Mouse (Mus musculus): ENCODE measurements around the gene 4931409K22Rik. TPM values are rescaled to one million over a fixed set of nuclear protein-coding genes. Genes with fewer than 3 reads are reported as not detected.

The 4931409K22Rik gene
- 1 to 10 TPM in 1 of 2 experiments, not detected in 1; 1.5 TPM for polyA plus RNA-seq (2017; shearing (Covaris generic))

DNA sequence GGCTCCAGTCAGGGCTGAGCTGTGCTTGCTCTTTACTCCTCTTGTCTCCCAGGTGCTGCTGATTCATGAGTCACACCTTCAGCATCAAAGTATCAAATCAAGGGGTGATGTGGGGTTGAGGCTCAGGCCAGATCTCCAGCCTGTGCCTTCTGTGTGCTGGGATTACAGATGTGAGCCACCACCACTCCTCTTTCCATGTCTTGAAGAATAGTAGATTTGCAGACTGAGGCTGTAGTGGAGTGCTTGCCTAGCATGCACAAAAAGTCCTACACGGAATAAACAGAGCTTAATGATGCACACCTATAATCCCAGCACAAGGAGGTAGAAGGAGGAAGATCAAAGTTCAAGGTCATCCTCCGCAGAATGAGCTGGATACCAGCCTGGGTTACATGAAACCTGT lies at the start of gene 4931409K22Rik:
Gene 4931409K22Rik, minus strand, starts transcription at position 101 of the 400 bp plus-strand sequence.

DNA sequence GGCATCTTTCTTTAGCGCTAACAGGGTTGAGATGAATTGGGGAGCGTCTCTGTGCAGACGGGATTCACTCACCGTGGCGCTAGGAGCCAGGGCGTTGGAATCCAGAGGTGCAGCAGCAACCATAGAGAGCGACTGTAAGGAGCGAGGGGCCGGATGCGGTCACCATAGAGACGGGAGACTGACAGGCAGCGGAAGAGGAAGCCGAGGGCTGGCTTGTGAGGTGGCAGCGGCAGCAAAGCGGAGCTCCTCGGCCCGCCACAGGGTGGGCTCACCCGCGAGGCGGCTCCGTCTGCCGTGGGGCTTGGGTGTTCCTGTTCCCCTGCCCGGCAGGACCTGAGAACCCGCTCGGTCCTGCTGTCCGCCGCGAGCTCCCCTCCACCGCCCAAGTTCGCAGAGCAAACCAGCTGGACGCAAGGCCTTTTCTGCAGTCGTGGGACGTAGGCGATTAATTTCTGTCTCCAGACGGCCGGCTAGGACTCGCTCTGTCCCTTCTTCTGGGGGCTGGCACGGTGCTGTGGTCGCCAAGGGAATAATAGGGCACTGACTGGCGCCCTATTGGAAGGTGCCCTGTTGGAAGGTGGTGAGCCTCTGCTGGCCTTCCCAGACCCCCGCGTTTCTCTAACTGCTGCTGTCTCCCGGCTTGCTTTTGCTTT lies 30.1 kb upstream of the 4931409K22Rik start, which contains the start of gene Chpf2:
Gene Chpf2, plus strand, starts transcription at position 195 of the 653 bp plus-strand sequence.

DNA sequence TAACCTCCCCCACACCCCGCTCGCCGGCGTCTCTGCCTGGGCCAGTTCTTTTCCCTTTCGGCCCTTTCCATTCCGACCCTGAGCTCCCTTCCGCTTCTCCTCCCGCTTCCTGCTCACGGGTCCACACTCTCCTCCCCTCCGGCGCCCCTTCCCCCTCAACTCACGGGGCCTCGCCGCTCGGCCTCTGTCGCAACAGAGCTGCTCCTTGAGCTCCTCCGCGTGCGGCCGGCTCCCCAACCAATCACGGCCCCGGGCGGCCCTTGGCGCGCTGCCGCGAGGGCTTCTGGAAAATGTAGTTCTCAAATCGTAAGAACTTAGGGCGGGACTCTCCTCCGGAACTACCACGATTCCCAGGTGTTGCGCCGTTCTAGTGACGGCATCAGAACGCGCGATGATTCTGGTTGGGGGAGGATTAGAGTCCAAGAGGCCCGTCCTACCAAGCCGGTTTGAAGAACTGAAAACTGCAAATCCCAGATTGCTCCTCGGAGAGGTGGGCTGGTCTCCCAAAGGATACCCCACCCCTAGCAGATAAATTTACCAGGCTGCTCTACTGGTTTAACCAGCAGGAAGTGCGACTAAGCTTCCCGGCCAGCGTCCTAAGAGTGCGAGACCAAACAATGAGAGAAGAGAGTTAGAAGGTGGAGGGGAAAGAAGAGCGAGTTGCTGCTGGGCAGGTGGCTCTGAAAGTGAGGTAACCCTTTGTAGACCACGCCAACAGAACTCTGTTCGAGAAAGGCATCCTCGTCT lies 20.7 kb upstream of the 4931409K22Rik start, which contains the start of gene Abcf2:
Gene Abcf2, minus strand, starts transcription at position 285 of the 747 bp plus-strand sequence.

DNA sequence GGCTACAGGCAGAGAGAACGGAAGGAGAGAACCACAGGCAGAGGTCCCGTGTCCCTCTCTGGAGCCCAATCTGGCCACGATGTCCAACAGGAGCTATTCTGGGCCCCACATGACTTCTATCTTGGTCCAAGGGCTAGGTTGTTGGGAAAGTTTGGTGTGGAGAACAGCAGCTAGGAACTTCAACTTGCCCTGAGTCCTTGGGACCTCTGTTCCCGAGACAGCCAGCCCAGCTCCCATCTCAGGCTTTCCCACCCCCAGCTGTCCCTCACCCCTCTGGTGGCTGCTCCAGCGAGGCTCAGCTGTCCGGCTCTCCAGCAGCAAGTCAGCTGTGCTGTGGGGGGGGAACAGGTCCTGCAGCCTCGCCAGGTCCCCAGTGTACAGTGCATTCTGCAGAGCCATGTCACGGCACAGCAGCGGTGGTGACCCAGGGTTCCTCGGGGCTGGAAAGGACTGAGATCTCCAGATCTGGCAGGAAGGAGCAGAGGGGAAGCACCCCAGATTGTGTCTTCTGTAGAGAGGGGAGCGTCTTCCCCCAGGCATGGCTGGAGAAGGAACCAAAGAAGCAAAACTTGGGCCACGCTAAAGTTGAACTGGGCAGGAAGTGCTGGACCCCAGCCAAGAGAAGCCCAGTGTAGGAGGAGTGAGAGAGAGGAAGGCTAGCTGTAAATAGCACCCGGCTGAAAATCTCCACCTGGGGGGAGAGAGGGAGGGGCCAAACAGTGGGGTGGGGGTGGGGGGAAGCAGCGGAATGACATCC lies 16.0 kb downstream of the 4931409K22Rik start, which contains the start of gene Asb10:
Gene Asb10, minus strand, starts transcription at position 592 of the 757 bp plus-strand sequence.

DNA sequence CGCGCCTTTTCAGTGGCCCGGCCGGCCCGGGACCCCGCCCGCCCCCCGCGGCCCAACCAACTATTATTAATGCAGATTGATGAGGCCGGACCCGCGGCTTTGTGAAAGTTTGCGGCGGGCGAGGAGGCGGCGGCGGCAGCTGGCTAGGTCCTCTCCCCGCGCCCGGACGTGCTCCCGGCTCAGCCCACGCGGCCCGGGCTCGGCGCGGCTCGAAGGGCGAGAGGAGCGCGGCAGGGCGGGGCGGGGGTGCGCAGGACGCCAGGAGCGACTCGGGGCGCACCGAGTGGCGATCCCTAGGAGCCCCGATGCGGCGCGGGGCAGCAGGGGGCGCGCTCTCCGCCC lies 29.7 kb downstream of the 4931409K22Rik start, which contains the start of gene Gbx1:
Gene Gbx1, minus strand, starts transcription at position 314 of the 342 bp plus-strand sequence.

Other genes starting within 250 kb of the 4931409K22Rik start
- 1 to 10 TPM; 3.7 TPM for gene Kcnh2, start 205.2 kb downstream of the 4931409K22Rik start, polyA plus RNA-seq (2017; shearing (Covaris generic))
- under 1 TPM; 0.06 to 0.98 TPM for gene Nos3, start 192.0 kb downstream of the 4931409K22Rik start, polyA plus RNA-seq (2017; shearing (Covaris generic))
- gene Atg9b, start 164.7 kb downstream of the 4931409K22Rik start, polyA plus RNA-seq (2017; shearing (Covaris generic)): 1 to 10 TPM; 1.8 to 5.8 TPM
- 10 to 100 TPM; 20.2 to 25.3 TPM for gene Abcb8, start 163.1 kb downstream of the 4931409K22Rik start, polyA plus RNA-seq (2017; shearing (Covaris generic))
- 1 to 10 TPM in 1 of 2 experiments, under 1 TPM in 1; 0.19 to 1.3 TPM for gene Asic3, start 143.4 kb downstream of the 4931409K22Rik start, polyA plus RNA-seq (2017; shearing (Covaris generic))
- 100 to 1,000 TPM in 1 of 2 experiments, 10 to 100 TPM in 1; 79.1 to 104 TPM for gene Cdk5, start 133.3 kb downstream of the 4931409K22Rik start, polyA plus RNA-seq (2017; shearing (Covaris generic))
- 10 to 100 TPM; 30.4 to 38.6 TPM for gene Slc4a2, start 133.0 kb downstream of the 4931409K22Rik start, polyA plus RNA-seq (2017; shearing (Covaris generic))
- gene Fastk, start 111.5 kb downstream of the 4931409K22Rik start, polyA plus RNA-seq (2017; shearing (Covaris generic)): 100 to 1,000 TPM; 113 to 115 TPM
- gene Tmub1, start 109.0 kb downstream of the 4931409K22Rik start, polyA plus RNA-seq (2017; shearing (Covaris generic)): 10 to 100 TPM; 72.2 to 77.0 TPM
- 10 to 100 TPM; 58.0 to 60.4 TPM for gene Agap3, start 104.6 kb downstream of the 4931409K22Rik start, polyA plus RNA-seq (2017; shearing (Covaris generic))
- under 1 TPM in 1 of 2 experiments, not detected in 1; 0.45 TPM for gene Gbx1, start 29.6 kb downstream of the 4931409K22Rik start, polyA plus RNA-seq (2017; shearing (Covaris generic))
- gene Asb10, start 15.8 kb downstream of the 4931409K22Rik start, polyA plus RNA-seq (2017; shearing (Covaris generic)): not detected
- gene Abcf2, start 20.7 kb upstream of the 4931409K22Rik start, polyA plus RNA-seq (2017; shearing (Covaris generic)): 10 to 100 TPM; 76.5 to 90.5 TPM
- 10 to 100 TPM; 26.3 to 27.2 TPM for gene Chpf2, start 29.9 kb upstream of the 4931409K22Rik start, polyA plus RNA-seq (2017; shearing (Covaris generic))
- gene Smarcd3, start 67.6 kb upstream of the 4931409K22Rik start, polyA plus RNA-seq (2017; shearing (Covaris generic)): 1 to 10 TPM; 1.9 to 7.7 TPM
- 10 to 100 TPM; 85.9 to 88.6 TPM for gene Nub1, start 128.7 kb upstream of the 4931409K22Rik start, polyA plus RNA-seq (2017; shearing (Covaris generic))
- 1 to 10 TPM in 1 of 2 experiments, under 1 TPM in 1; 0.89 to 2.0 TPM for gene Wdr86, start 173.9 kb upstream of the 4931409K22Rik start, polyA plus RNA-seq (2017; shearing (Covaris generic))
- under 1 TPM; 0.38 to 0.60 TPM for gene Crygn, start 201.2 kb upstream of the 4931409K22Rik start, polyA plus RNA-seq (2017; shearing (Covaris generic))

All from inflammation-experienced regulatory T-cells (primary cell).